Mouse (Mus musculus): ENCODE measurements around the gene Ssbp3.

Gene Ssbp3

DNA sequence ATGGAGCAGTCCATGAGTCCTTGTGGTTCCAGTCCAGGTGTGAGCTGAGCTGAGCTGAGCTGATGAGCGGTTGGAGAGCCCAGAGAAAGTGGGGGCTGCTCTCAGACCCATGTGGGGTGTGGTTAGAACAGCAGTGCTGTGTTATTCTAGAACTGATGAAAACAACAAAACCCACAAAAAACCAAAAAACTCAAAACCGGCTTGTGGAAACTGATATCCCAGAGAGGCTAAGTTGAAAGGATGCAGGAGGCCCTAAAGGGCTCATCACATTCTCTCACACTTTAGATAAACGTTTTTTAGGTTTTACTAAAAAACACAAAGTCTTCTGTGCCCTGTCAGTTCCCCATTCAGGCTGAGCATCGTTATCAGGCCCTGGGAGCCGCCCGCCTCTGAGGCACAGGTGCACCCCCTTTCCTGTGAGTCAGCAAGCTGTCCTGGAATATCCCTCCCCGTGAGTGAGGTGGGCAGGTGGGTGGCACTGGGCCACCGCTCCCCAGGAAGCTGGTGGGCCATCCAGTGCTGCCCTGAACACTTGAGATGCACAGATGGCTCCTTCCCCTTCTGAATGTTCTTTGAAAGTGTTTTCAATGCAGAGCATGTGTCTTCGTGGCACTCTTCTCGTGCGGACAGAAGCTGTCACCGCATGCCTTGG lies 24.6 kb downstream of the Ssbp3 start:
- no peak for DNase-seq (ENCODE audit: low spot score)

DNA sequence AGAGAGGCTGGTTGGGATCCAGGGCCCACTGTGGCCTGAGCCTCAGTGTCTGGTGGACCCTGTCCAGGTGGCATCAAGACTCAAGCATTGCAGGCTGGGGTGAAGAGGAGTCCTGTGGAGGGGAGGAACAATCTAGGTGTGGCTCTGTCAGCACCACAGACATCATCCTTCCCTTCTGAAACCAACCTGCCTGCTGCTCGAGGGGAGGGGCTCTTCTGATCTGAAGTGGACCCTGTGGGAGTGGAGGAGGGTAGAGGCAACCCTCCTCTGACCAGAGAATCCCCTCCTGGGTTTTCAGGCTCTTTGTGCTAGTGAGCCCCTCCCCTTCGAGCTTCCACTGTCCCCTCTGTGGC lies 25.1 kb downstream of the Ssbp3 start:
- DNase-seq (ENCODE audit: low spot score): peak; percentile 37

DNA sequence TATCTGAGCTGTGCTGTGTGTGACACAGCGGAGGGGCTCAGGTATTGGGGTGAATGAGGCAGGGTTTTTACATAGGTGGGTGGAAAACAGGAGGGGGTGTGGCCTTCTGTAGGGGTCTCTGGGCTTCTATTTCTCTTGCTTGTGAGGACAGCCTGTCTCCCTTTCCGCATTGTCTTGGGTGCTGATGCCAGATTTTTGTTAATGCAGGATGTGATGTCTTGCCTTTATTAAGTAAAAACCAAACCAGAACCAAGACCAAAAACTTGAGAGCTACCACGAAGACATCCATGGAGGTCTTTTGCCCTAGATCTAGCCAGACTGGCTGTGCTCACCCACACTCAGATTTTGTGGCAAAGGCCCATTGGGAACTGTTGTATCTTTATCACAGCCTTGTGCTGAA lies 25.5 kb downstream of the Ssbp3 start:
- no peak for DNase-seq (ENCODE audit: low spot score)

GRCm38 (mm10) chr4:106936741-106937140 lies 26.2 kb downstream of the Ssbp3 start:
- peak; percentile 86 for DNase-seq (ENCODE audit: low spot score)

GRCm38 (mm10) chr4:106938506-106939222 lies 28.2 kb downstream of the Ssbp3 start:
- no peak for DNase-seq (ENCODE audit: low spot score)

GRCm38 (mm10) chr4:106939223-106939918 lies 28.9 kb downstream of the Ssbp3 start:
- DNase-seq (ENCODE audit: low spot score): peak; percentile 58

DNA sequence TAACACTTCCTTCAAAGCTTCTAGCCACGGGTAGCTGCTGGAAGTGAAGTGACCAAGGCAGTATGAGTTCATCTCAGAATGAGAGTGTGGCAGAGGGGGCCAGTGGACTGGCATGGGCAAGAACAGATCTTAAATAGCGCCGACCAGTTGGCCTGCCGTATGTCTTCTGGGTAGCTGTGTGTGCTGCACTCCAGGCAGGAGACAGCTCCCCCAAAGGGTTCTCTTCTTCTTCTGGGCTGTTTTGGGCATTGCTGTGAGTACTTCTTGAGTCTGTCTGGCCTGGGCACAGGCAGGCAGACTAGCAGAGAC lies 29.4 kb downstream of the Ssbp3 start:
- no peak for DNase-seq (ENCODE audit: low spot score)

DNA sequence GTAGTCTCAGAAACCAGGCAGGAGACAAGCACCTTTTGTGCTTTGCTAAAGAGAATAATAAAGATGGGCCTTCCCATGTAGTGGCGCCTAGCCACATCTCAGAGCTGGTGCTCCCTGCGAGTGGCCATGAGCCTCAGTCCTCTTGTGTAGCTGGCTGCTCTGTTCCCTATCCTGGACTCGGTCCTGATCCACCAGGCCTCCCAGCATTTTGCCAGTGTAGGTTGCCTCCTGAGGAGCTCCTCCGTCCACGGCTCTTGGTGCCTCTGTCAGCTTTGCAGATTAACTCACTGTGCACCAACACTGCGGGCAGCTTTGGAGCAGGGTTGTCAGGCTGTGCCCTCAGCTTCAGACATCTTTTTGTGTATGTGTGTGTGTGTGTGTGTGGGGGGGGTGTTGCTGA lies 30.4 kb downstream of the Ssbp3 start:
- no peak for DNase-seq (ENCODE audit: low spot score)

DNA sequence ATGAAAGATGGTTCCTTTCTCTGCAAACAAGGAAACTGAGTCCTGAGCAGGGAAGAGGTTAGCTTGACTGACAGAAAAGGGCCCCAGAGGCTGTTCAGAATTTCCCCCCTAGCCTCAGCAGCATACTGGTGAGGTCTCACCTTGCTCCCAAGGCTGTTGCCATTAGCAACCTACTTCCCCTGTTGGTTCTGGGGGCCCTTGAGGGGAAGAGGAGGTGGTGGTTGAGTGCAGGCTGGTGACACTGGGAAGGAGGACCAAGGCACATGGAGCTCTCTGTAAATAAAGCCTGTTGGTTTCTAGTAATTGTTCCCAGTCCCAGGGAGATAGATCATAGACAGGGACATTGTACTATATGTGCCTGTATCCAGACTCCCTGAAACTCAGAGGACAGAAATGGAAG lies 31.0 kb downstream of the Ssbp3 start:
- DNase-seq (ENCODE audit: low spot score): no peak

GRCm38 (mm10) chr4:106942491-106942890 lies 32.0 kb downstream of the Ssbp3 start:
- DNase-seq (ENCODE audit: low spot score): no peak

DNA sequence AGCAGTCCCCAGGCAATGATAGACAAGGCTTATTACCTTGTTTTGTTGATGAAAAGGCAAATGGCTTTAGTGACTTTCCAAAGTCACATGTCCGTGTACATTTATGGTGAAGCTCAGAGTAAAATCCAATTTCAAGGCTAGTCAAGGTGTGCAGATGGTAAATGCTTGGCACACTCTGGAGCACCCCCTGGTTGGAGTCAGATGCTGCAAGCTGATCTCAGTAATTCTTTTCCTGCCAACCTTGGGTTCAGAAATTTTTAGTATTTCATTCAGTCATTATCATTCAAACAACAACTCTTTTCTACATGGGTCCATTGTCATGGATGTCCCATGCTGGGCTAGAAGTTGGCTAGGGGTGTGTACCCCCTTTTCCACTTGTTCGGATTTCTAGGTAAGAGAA lies 33.1 kb downstream of the Ssbp3 start:
- no peak for DNase-seq (ENCODE audit: low spot score)

GRCm38 (mm10) chr4:106944898-106945297 lies 34.4 kb downstream of the Ssbp3 start:
- DNase-seq (ENCODE audit: low spot score): no peak

DNA sequence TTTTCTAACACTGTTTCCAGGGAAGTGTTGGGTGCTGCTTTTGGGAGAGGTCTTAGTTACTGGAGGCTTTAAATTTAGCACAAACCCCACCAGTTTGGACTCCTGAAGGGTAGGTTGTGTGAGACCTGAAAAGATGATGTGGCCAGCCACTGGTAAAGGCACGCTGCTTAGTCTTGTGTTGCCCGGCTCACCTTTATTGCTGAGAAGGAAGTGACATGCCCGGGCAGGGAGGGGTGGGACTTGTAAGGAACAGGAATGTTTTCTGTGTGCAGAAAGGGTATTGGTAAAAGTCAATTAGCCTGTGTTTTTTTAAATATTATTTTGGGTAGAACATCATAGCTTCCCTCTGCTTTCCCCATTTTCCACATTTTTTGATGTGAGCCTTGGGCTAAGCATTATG lies 37.2 kb downstream of the Ssbp3 start:
- DNase-seq (ENCODE audit: low spot score): no peak

- DNase-seq (ENCODE audit: low spot score): no peak
These were observed 38.0 kb downstream of the Ssbp3 start for GRCm38 (mm10) chr4:106948546-106948945.

DNA sequence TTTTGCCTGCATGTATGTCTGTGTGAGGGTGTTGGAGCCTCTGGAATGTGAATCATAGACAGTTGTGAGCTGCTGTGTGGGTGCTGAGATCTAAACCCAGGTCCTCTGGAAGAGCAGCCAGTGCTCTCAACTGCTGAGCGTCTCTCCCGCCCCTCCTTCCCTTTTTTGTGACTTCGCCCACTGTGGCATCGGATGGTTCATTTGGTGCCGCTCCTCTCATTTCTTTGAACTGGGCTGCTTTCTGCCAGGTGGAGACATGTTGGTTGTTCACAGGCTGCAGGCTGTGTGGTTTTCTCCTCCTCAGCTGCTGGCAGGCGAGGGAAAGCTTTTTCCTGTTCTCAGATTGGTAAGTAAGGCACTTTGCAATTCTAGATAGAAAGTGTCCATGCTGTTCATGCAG lies 38.7 kb downstream of the Ssbp3 start:
- no peak for DNase-seq (ENCODE audit: low spot score)

GRCm38 (mm10) chr4:106950801-106951200 lies 40.3 kb downstream of the Ssbp3 start:
- no peak for DNase-seq (ENCODE audit: low spot score)

GRCm38 (mm10) chr4:106951455-106951854 lies 41.0 kb downstream of the Ssbp3 start:
- no peak for DNase-seq (ENCODE audit: low spot score)

GRCm38 (mm10) chr4:106953221-106953620 lies 42.7 kb downstream of the Ssbp3 start:
- no peak for DNase-seq (ENCODE audit: low spot score)

- no peak for DNase-seq (ENCODE audit: low spot score)
These were observed 43.3 kb downstream of the Ssbp3 start for GRCm38 (mm10) chr4:106953760-106954159.

GRCm38 (mm10) chr4:106955729-106956712 lies 45.5 kb downstream of the Ssbp3 start:
- DNase-seq (ENCODE audit: low spot score): peak; percentile 56

DNA sequence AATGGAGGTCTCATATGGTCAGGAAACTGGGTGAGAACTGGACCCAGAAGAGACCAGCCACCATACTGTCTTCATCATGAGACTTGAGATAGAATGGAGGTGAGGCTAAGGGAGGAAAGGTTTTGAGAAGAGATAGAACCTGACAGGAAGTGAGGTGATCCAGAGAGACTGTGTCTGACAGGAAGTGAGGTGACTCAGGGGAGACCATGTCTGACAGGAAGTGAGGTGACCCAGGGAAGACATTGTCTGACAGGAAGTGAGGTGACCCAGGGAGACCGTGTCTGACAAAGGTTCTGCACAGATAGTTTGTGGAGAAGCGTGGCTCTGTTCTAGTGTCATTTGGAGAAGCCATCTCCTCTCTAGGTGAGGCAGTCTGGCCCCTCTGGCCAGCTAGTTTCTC lies 47.6 kb downstream of the Ssbp3 start:
- no peak for DNase-seq (ENCODE audit: low spot score)

GRCm38 (mm10) chr4:106958561-106958960 lies 48.1 kb downstream of the Ssbp3 start:
- no peak for DNase-seq (ENCODE audit: low spot score)

Measured in retina, embryonic 14.5 days (tissue).